Mouse (Mus musculus) forebrain, embryonic 11.5 days (tissue): ENCODE measurements at regions not wholly inside any gene's neighbourhood (a gene's known extent, or its start where the extent isn't known, plus 50 kb on each side); places are given as distances from the start of the nearest gene placed in this dataset.

Source experiments
- ATAC-seq: fragments of 200-750 bp; cut with Nextera tagmentation; replicated peaks from 2 replicates; pipeline ENCODE4 v1.8.0; 2017; ENCODE audit warnings: moderate TSS enrichment; ENCODE audit not compliant: low FRiP score
- DNase-seq: peaks from one replicate; pipeline ENCODE4 v3.0.0-alpha.2; 2017; ENCODE audit warnings: low spot score
- H3K27ac ChIP-seq: fragments of 300-500 bp; sonication (generic); 2 replicates; pipeline ENCODE4 v1.5.1; 2014; ENCODE audit warnings: low read depth, low read length
- H3K27me3 ChIP-seq: fragments of 300-500 bp; sonication (generic); 2 replicates; pipeline ENCODE4 v1.6.1; 2014; ENCODE audit warnings: mild to moderate bottlenecking, low read length, mixed read lengths; ENCODE audit not compliant: control insufficient read depth, insufficient read depth
- H3K36me3 ChIP-seq: fragments of 300-500 bp; sonication (generic); 2 replicates; pipeline ENCODE4 v1.6.1; 2014; ENCODE audit warnings: mild to moderate bottlenecking, low read length, moderate library complexity, mixed read lengths; ENCODE audit not compliant: control insufficient read depth, insufficient read depth
- H3K4me1 ChIP-seq: fragments of 300-500 bp; sonication (generic); replicated peaks from 2 replicates; pipeline ENCODE4 v1.6.1; 2014; ENCODE audit warnings: low read length, mixed read lengths; ENCODE audit not compliant: control insufficient read depth, insufficient read depth
- H3K4me2 ChIP-seq: fragments of 300-500 bp; sonication (generic); 2 replicates; pipeline ENCODE4 v1.6.1; 2014; ENCODE audit warnings: low read depth, mild to moderate bottlenecking, low read length, moderate library complexity, mixed read lengths; ENCODE audit not compliant: severe bottlenecking
- H3K4me3 ChIP-seq: fragments of 300-500 bp; sonication (generic); 2 replicates; pipeline ENCODE4 v1.5.1; 2014; ENCODE audit warnings: low read depth, low read length
- H3K9ac ChIP-seq: fragments of 300-500 bp; sonication (generic); 2 replicates; pipeline ENCODE4 v1.6.1; 2014; ENCODE audit warnings: low read length
- H3K9me3 ChIP-seq: fragments of 300-500 bp; sonication (generic); 2 replicates; pipeline ENCODE4 v1.6.1; 2016; ENCODE audit warnings: low read length, mixed read lengths; ENCODE audit not compliant: control insufficient read depth
- WGBS: fragments of 180-500 bp; shearing (Covaris S2); extraction: QIAGEN DNeasy Blood & Tissue Kit; methylation state at CpG from one replicate; pipeline ENCODE4 v1.1.7; 2014; 5-methylcytosine and 5-hydroxymethylcytosine counted together

GRCm38 (mm10) chr2:179332872-179333489 lies 109.2 kb upstream of the Cdh4 start:
- no peak overlapping the region for H3K9ac ChIP-seq
- no peak overlapping the region for H3K27ac ChIP-seq
- H3K9me3 ChIP-seq: no peaks in the 10 kb centered on the region
- no peaks in the 10 kb centered on the region for H3K4me1 ChIP-seq
- no peak for ATAC-seq
- H3K4me2 ChIP-seq: no peak overlapping the region
- no peaks in the 10 kb centered on the region for H3K36me3 ChIP-seq
- WGBS: 72% methylated on average over 5 of the region's 5 CpGs
- no peaks in the 10 kb centered on the region for H3K27me3 ChIP-seq
- no peak overlapping the region for H3K4me3 ChIP-seq
- no peak for DNase-seq

- no peak overlapping the region for H3K9ac ChIP-seq
- no peak for ATAC-seq
- no peak overlapping the region for H3K4me2 ChIP-seq
- H3K9me3 ChIP-seq: no peaks in the 10 kb centered on the region
- no peak overlapping the region for H3K4me3 ChIP-seq
- no peaks in the 10 kb centered on the region for H3K27me3 ChIP-seq
- H3K36me3 ChIP-seq: no peaks in the 10 kb centered on the region
- H3K4me1 ChIP-seq: no peaks in the 10 kb centered on the region
- 75% methylated on average over 5 of the region's 5 CpGs for WGBS
- no peak for DNase-seq
- no peak overlapping the region for H3K27ac ChIP-seq
Observed at GRCm38 (mm10) chr2:179333587-179333986, 108.6 kb upstream of the Cdh4 start.

GRCm38 (mm10) chr2:179336235-179336634 lies 106.0 kb upstream of the Cdh4 start:
- Histone ChIP-seq H3K4me3 (no peak overlapping the region), H3K36me3 (no peaks in the 10 kb centered on the region), H3K27me3 (no peaks in the 10 kb centered on the region), H3K9me3 (no peaks in the 10 kb centered on the region), H3K9ac (no peak overlapping the region), H3K27ac (no peak overlapping the region), H3K4me2 (no peak overlapping the region), H3K4me1 (no peaks in the 10 kb centered on the region)
- DNase-seq (no peak), ATAC-seq (peak; percentile 64; the same call in 1 of the 2 replicates)
- 15% methylated on average over 1 of the region's 1 CpGs for WGBS

- no peak overlapping the region for H3K9ac ChIP-seq
- ATAC-seq: no peak
- no peaks in the 10 kb centered on the region for H3K36me3 ChIP-seq
- no peak overlapping the region for H3K4me3 ChIP-seq
- H3K27me3 ChIP-seq: no peaks in the 10 kb centered on the region
- no peaks in the 10 kb centered on the region for H3K9me3 ChIP-seq
- DNase-seq: no peak
- WGBS: 74% methylated on average over 3 of the region's 3 CpGs
- H3K4me2 ChIP-seq: no peak overlapping the region
- no peak overlapping the region for H3K27ac ChIP-seq
- H3K4me1 ChIP-seq: 0 out of 2 replicates have a peak, but pooled peaks cover 2% of the 10 kb centered on the region
Observed at GRCm38 (mm10) chr2:179352676-179353075, 89.6 kb upstream of the Cdh4 start.

- Histone ChIP-seq H3K4me1 (0 out of 2 replicates have a peak, but pooled peaks cover 2% of the 10 kb centered on the region), H3K27ac (no peak overlapping the region), H3K9me3 (no peaks in the 10 kb centered on the region), H3K36me3 (no peaks in the 10 kb centered on the region), H3K27me3 (no peaks in the 10 kb centered on the region), H3K4me2 (no peak overlapping the region), H3K4me3 (no peak overlapping the region), H3K9ac (no peak overlapping the region)
- DNase-seq: no peak
- 63% methylated on average over 5 of the region's 5 CpGs for WGBS
- ATAC-seq: peak; percentile 60; the same call in 1 of the 2 replicates
Observed at GRCm38 (mm10) chr2:179354866-179355265, 87.4 kb upstream of the Cdh4 start.

- no peak for DNase-seq
- H3K9ac ChIP-seq: no peak overlapping the region
- WGBS: 85% methylated on average over 14 of the region's 14 CpGs
- no peaks in the 10 kb centered on the region for H3K36me3 ChIP-seq
- H3K27me3 ChIP-seq: no peaks in the 10 kb centered on the region
- no peaks in the 10 kb centered on the region for H3K4me1 ChIP-seq
- no peak for ATAC-seq
- no peak overlapping the region for H3K4me2 ChIP-seq
- no peak overlapping the region for H3K4me3 ChIP-seq
- H3K27ac ChIP-seq: no peak overlapping the region
- H3K9me3 ChIP-seq: no peaks in the 10 kb centered on the region
Observed at GRCm38 (mm10) chr2:179370882-179371546, 71.2 kb upstream of the Cdh4 start.

GRCm38 (mm10) chr2:179371553-179371952 lies 70.7 kb upstream of the Cdh4 start:
- Histone ChIP-seq H3K27me3 (no peaks in the 10 kb centered on the region), H3K4me3 (no peak overlapping the region), H3K9me3 (no peaks in the 10 kb centered on the region), H3K9ac (no peak overlapping the region), H3K4me1 (no peaks in the 10 kb centered on the region), H3K36me3 (no peaks in the 10 kb centered on the region), H3K27ac (no peak overlapping the region), H3K4me2 (no peak overlapping the region)
- 78% methylated on average over 7 of the region's 7 CpGs for WGBS
- DNase-seq (no peak), ATAC-seq (no peak)

- ATAC-seq (no peak), DNase-seq (no peak)
- Histone ChIP-seq H3K27me3 (no peaks in the 10 kb centered on the region), H3K4me1 (peaks cover 2% of the 10 kb centered on the region; the same call in 1 of the 2 replicates), H3K36me3 (no peaks in the 10 kb centered on the region), H3K9me3 (no peaks in the 10 kb centered on the region), H3K9ac (no peak overlapping the region), H3K4me2 (no peak overlapping the region), H3K4me3 (no peak overlapping the region), H3K27ac (no peak overlapping the region)
- WGBS: 71% methylated on average over 11 of the region's 11 CpGs
Observed at GRCm38 (mm10) chr2:179379691-179380443, 62.4 kb upstream of the Cdh4 start.
